Mouse (Mus musculus) midbrain, embryonic 10.5 days (tissue): ENCODE measurements around the gene Atf3. TPM values are rescaled to one million over a fixed set of nuclear protein-coding genes. Genes with fewer than 3 reads are reported as not detected.

Source experiments
- DNase-seq: peaks from one replicate; pipeline ENCODE4 v3.0.0-alpha.2; 2017; ENCODE audit warnings: low spot score
- H3K27ac ChIP-seq: fragments of 300-500 bp; sonication (generic); replicated peaks from 2 replicates; pipeline ENCODE4 v1.5.1; 2016; ENCODE audit warnings: mild to moderate bottlenecking
- H3K27me3 ChIP-seq: fragments of 300-500 bp; sonication (generic); 2 replicates; pipeline ENCODE4 v1.6.1; 2016; ENCODE audit warnings: low read depth, mild to moderate bottlenecking; ENCODE audit not compliant: poor library complexity, severe bottlenecking
- H3K36me3 ChIP-seq: fragments of 300-500 bp; sonication (generic); 2 replicates; pipeline ENCODE4 v1.6.1; 2016; ENCODE audit warnings: mild to moderate bottlenecking, moderate library complexity
- H3K4me1 ChIP-seq: fragments of 300-500 bp; sonication (generic); 2 replicates; pipeline ENCODE4 v1.6.1; 2016
- H3K4me3 ChIP-seq: fragments of 300-500 bp; sonication (generic); 2 replicates; pipeline ENCODE4 v1.5.1; 2016; ENCODE audit warnings: mild to moderate bottlenecking, moderate library complexity
- H3K9me3 ChIP-seq: fragments of 300-500 bp; sonication (generic); replicated peaks from 2 replicates; pipeline ENCODE4 v1.6.1; 2016; ENCODE audit warnings: mild to moderate bottlenecking
- WGBS: fragments of 180-500 bp; shearing (Covaris S2); methylation state at CpG from one replicate; pipeline ENCODE4 v1.1.7; 2016; 5-methylcytosine and 5-hydroxymethylcytosine counted together
- polyA plus RNA-seq: library from polyadenylated mRNA; unstranded; fragments of >200 nt; fragmentation: Nextera tagmentation; extraction: Ambion mirVana; gene quantifications from 2 replicates; pipeline ENCODE4 v1.2.1, GENCODE M21; 2016

The Atf3 gene
- polyA plus RNA-seq, 1 experiment from 2014 or later = 5.5 TPM

DNA sequence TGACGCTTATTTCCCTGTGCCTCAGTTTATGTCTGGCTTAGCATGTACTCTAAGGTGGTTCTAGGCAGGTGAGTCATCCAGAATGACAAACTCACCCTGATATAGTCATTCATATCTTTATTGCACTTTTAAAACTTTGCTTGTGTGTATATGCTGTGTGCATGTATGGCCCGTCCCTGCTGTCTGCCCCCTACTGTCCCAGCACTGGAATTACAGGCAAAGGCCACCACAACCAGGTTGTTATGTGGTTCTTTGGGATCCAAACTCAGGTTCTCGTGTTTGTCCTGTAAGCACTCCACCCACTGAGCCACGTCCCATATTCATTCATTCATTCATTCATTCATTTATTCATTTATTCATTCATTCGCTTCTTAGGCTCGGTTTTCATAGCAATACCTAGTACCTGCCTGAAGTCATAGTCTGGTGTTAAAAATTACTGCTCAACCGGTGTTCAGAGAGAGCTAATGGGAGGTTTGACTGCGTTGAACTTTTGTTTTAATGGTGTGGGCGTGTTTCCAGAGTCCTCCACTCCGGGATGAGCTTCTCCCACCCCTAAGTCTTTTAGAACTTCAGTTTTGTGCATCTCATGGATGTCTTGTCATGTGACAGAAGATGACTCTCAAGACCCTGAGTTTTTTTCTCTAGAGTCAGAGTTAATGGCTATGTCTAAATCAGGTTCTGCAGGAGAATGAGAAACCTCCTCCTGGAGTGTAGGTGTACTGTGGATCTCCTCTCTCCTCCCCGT, 15.5 kb downstream of the Atf3 start:
- Histone ChIP-seq H3K27me3 (no peaks in the 10 kb centered on the region), H3K36me3 (no peaks in the 10 kb centered on the region), H3K27ac (no peak overlapping the region), H3K9me3 (no peaks in the 10 kb centered on the region), H3K4me3 (no peak overlapping the region), H3K4me1 (no peaks in the 10 kb centered on the region)
- no peak for DNase-seq
- 87% methylated on average over 11 of the region's 11 CpGs for WGBS

DNA sequence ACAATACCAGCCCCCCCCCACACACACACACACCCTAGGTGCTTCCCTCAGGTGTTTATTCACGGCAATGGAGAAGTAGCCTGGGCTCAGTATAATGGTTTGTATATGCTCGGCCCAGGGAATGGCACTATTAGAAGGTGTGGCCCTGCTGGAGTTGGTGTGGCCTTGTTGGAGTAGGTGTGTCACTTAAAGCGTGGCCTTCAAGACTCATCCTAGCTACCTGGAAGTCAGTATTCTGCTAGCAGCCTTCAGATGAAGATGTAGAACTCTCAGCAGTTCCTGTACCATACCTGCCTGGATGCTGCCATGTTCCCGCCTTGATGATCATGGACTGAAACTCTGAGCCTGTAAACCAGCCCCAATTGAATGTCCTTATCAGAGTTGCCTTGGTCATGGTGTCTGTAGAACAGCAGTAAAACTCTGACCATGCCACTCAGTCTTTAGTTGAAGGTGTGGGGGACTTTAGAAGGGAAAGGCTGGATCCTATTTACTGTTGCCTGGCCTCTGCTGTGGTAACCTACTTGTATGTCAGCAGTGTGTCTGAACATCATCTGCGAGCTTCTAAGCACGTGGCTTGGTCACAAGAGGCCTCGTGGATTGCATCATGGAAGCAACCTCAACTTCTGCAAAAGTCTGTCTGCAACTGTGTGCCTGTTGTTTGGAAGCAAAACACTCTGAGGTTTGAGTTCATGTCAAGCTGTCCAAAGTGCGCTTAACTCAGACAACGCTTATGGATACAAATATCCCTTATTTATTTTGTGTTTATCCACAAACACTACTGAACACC, 16.8 kb downstream of the Atf3 start:
- Histone ChIP-seq H3K4me3 (no peak overlapping the region), H3K36me3 (no peaks in the 10 kb centered on the region), H3K27me3 (no peaks in the 10 kb centered on the region), H3K27ac (no peak overlapping the region), H3K4me1 (no peaks in the 10 kb centered on the region), H3K9me3 (no peaks in the 10 kb centered on the region)
- no peak for DNase-seq
- WGBS = 92% methylated on average over 9 of the region's 9 CpGs

GRCm38 (mm10) chr1:191197916-191198315, 19.9 kb downstream of the Atf3 start:
- H3K4me3 ChIP-seq = no peak overlapping the region
- H3K27me3 ChIP-seq = peaks cover 7% of the 10 kb centered on the region
- H3K27ac ChIP-seq = no peak overlapping the region
- H3K36me3 ChIP-seq = no peaks in the 10 kb centered on the region
- H3K9me3 ChIP-seq = no peaks in the 10 kb centered on the region
- DNase-seq = no peak
- WGBS = 76% methylated on average over 7 of the region's 7 CpGs
- H3K4me1 ChIP-seq = no peaks in the 10 kb centered on the region

- Histone ChIP-seq H3K27me3 (peaks cover 24% of the 10 kb centered on the region), H3K4me1 (peaks cover 7% of the 10 kb centered on the region; the same call in 1 of the 2 replicates), H3K9me3 (no peaks in the 10 kb centered on the region), H3K4me3 (no peak overlapping the region), H3K27ac (no peak overlapping the region), H3K36me3 (no peaks in the 10 kb centered on the region)
- 90% methylated on average over 6 of the region's 6 CpGs for WGBS
- no peak for DNase-seq
Measured at GRCm38 (mm10) chr1:191196016-191196415, 21.8 kb downstream of the Atf3 start.

DNA sequence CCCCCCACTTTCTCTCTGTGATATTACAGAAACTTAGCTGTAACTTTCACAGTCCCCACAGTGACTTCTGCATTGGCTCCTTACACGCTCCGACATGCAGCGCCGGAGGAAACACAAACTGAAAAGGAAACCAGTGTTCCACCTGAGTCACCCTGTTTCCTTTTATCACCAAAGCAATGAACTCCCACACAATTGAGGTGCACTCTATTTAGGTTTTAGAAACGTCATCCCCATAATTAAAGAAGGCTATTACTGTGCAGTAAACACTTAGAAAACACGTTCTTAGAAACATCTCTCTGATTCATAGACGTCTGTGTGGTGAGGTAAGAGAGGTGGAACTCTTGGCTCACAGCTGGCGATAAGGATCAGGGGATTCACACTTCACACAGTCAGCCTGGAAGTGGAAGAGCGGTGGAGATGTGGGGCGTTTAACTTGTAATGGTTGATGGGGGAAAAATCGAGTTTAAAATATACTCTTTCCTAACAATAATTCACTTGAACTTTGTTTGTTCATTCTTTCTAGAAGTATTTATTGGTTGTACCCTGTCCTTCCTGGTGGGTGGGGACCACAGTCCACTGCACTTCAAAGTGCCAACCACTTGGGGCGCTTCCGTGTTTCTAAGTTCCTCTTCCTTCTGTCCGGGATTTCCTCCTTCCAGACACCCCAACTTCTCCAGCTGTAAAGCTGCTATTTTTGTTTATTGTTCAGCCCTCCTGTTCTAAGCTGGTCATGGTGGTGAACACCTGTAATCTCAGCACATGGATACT, 24.0 kb downstream of the Atf3 start:
- H3K4me1 ChIP-seq = peaks cover 23% of the 10 kb centered on the region
- 58% methylated on average over 14 of the region's 14 CpGs for WGBS
- no peaks in the 10 kb centered on the region for H3K36me3 ChIP-seq
- no peak for DNase-seq
- peaks cover 46% of the 10 kb centered on the region for H3K27me3 ChIP-seq
- no peak overlapping the region for H3K27ac ChIP-seq
- no peaks in the 10 kb centered on the region for H3K9me3 ChIP-seq
- no peak overlapping the region for H3K4me3 ChIP-seq

DNA sequence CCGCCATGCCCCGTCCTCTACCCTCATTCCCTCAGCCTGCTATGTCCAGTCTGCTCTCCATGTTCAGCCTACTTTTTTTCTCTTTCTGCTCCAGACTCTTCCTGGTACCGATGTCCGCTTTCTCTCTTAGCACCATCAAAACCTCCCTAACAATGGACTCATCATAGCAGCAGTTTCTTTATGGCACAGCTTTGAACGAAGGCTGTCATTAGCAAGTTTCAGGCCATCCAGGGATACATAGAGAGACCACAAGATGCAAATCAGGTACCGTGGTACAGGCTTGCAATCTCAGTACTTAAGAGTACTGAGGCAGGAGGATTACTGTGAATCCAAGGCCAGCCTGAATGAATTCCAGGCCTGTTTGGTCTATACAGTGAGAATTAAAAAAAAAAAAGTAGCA, 25.1 kb downstream of the Atf3 start:
- Histone ChIP-seq H3K9me3 (no peaks in the 10 kb centered on the region), H3K4me3 (no peak overlapping the region), H3K27ac (no peak overlapping the region), H3K27me3 (peaks cover 57% of the 10 kb centered on the region), H3K4me1 (peaks cover 23% of the 10 kb centered on the region), H3K36me3 (no peaks in the 10 kb centered on the region)
- no peak for DNase-seq
- 89% methylated on average over 6 of the region's 6 CpGs for WGBS

- 64% methylated on average over 6 of the region's 6 CpGs for WGBS
- Histone ChIP-seq H3K27ac (no peak overlapping the region), H3K4me3 (no peak overlapping the region), H3K9me3 (no peaks in the 10 kb centered on the region), H3K4me1 (peaks cover 24% of the 10 kb centered on the region), H3K27me3 (peaks cover 62% of the 10 kb centered on the region), H3K36me3 (no peaks in the 10 kb centered on the region)
- DNase-seq = no peak
Measured at GRCm38 (mm10) chr1:191192213-191192612, 25.6 kb downstream of the Atf3 start.

- WGBS = 51% methylated on average over 6 of the region's 6 CpGs
- H3K27me3 ChIP-seq = peaks cover 86% of the 10 kb centered on the region
Measured at GRCm38 (mm10) chr1:191189671-191190372, 28.0 kb downstream of the Atf3 start.

GRCm38 (mm10) chr1:191186386-191186770, 31.5 kb downstream of the Atf3 start:
- peak; percentile 33 for DNase-seq
- 3% methylated on average over 7 of the region's 7 CpGs for WGBS
- H3K36me3 ChIP-seq = no peaks in the 10 kb centered on the region
- peaks cover 99% of the 10 kb centered on the region for H3K27me3 ChIP-seq
- H3K9me3 ChIP-seq = no peaks in the 10 kb centered on the region
- H3K4me1 ChIP-seq = peaks cover 74% of the 10 kb centered on the region
- peak overlapping the region; percentile 84 for H3K27ac ChIP-seq
- H3K4me3 ChIP-seq = peak overlapping the region; percentile 75

More at GRCm38 (mm10) chr1:191189671-191190372, 28.0 kb downstream of the Atf3 start:
- Histone ChIP-seq H3K27ac (no peak overlapping the region), H3K36me3 (no peaks in the 10 kb centered on the region), H3K4me3 (no peak overlapping the region), H3K9me3 (no peaks in the 10 kb centered on the region), H3K4me1 (peaks cover 48% of the 10 kb centered on the region)
- no peak for DNase-seq

GRCm38 (mm10) chr1:191185761-191186385, 32.0 kb downstream of the Atf3 start:
- no peaks in the 10 kb centered on the region for H3K36me3 ChIP-seq
- peak overlapping the region; percentile 84 for H3K27ac ChIP-seq
- no peaks in the 10 kb centered on the region for H3K9me3 ChIP-seq
- WGBS = under 1% methylated on average over 16 of the region's 16 CpGs
- H3K4me3 ChIP-seq = peak overlapping the region; percentile 75
- DNase-seq = peak; percentile 76
- H3K4me1 ChIP-seq = peaks cover 77% of the 10 kb centered on the region
- H3K27me3 ChIP-seq = peaks cover 99% of the 10 kb centered on the region

DNA sequence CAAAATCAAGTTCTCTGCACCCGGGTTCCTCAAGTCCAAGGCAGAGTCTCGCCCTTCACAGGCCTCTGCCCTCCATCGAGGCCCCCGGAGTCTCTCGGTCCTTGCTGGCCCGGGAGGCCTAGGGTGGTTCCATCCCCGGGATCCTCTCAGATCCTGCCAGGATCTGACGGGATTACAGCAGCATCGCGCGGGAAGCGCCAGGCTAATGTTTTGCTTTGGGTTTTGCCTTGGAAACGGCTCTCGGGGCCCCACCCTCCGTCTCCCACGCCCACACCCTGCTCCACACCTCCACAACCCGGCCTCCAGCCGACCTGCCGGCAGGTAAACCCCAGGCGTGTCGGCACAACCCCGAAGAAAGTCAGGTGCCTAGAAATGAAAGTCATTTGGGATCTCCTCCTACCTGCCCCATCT, 33.0 kb downstream of the Atf3 start:
- no peaks in the 10 kb centered on the region for H3K36me3 ChIP-seq
- peak overlapping the region; percentile 84 for H3K27ac ChIP-seq
- peaks cover 99% of the 10 kb centered on the region for H3K27me3 ChIP-seq
- peak; percentile 66 for DNase-seq
- H3K9me3 ChIP-seq = no peaks in the 10 kb centered on the region
- WGBS = under 1% methylated on average over 22 of the region's 22 CpGs
- peak overlapping the region; percentile 75 for H3K4me3 ChIP-seq
- peaks cover 70% of the 10 kb centered on the region for H3K4me1 ChIP-seq
